Mouse (Mus musculus) CH12.LX (cell line): ENCODE data around the gene Ocrl. TPM values are rescaled to one million over a fixed set of nuclear protein-coding genes. Genes with fewer than 3 reads are reported as not detected.

ENCODE experiments used
- DNase-seq: peaks from one replicate; pipeline ENCODE4 v3.0.0-alpha.2; 2013; ENCODE audit errors: extremely low read depth
- H3K27ac ChIP-seq: 2 replicates; pipeline ENCODE4 v1.5.1; 2012; ENCODE audit warnings: low read depth, mild to moderate bottlenecking, control low read depth, moderate library complexity; ENCODE audit not compliant: insufficient read depth
- H3K27me3 ChIP-seq: replicated peaks from 2 replicates; pipeline ENCODE3; 2012; ENCODE audit warnings: inconsistent platforms
- H3K36me3 ChIP-seq, 2 experiments: replicated peaks in 1 of 2; 2 replicates each; pipeline versions ENCODE3 to v1.6.1; 2012; ENCODE audit warnings: inconsistent platforms in 1 of 2, low read length in 1 of 2, mild to moderate bottlenecking in 1 of 2, mixed read lengths in 1 of 2, moderate library complexity in 1 of 2; ENCODE audit not compliant: control insufficient read depth in 1 of 2, insufficient read depth in 1 of 2
- H3K4me1 ChIP-seq, 2 experiments: 2 replicates each; pipeline ENCODE4 v1.6.1; 2012; ENCODE audit warnings: inconsistent platforms in 1 of 2, moderate library complexity in 1 of 2; ENCODE audit not compliant: insufficient read depth in 2 of 2, control insufficient read depth in 1 of 2
- H3K4me2 ChIP-seq: 2 replicates; pipeline ENCODE4 v1.6.1; 2012; ENCODE audit warnings: low read depth, mild to moderate bottlenecking, control low read depth; ENCODE audit not compliant: poor library complexity, insufficient read depth, severe bottlenecking
- H3K4me3 ChIP-seq, 3 experiments: fragments of 150-350 bp in 1 of 3; sonication (generic) in 1 of 3; replicated peaks in 1 of 3; 2 replicates each; pipeline versions ENCODE3 to v1.5.1; 2011 to 2012; ENCODE audit warnings: low read depth in 2 of 3, low read length in 2 of 3, mild to moderate bottlenecking in 2 of 3, moderate library complexity in 2 of 3, control low read depth in 1 of 3, improper control_type of control experiment in 1 of 3, inconsistent platforms in 1 of 3, mixed read lengths in 1 of 3; ENCODE audit not compliant: poor library complexity in 1 of 3
- H3K79me2 ChIP-seq: replicated peaks from 2 replicates; pipeline ENCODE4 v1.6.1; 2012; ENCODE audit warnings: mild to moderate bottlenecking, moderate library complexity; ENCODE audit not compliant: control insufficient read depth, poor library complexity, insufficient read depth, severe bottlenecking; ENCODE audit errors: extremely low read depth
- H3K9ac ChIP-seq: 2 replicates; pipeline ENCODE4 v1.6.1; 2012; ENCODE audit warnings: low read depth, mild to moderate bottlenecking, control low read depth, moderate library complexity; ENCODE audit not compliant: insufficient read depth
- H3K9me3 ChIP-seq: replicated peaks from 2 replicates; pipeline ENCODE3; 2012; ENCODE audit warnings: low read length, inconsistent platforms, mixed read lengths
- BHLHE40 ChIP-seq: IDR thresholded peaks from 2 replicates; pipeline ENCODE4 v1.6.1; 2011; ENCODE audit warnings: mild to moderate bottlenecking, low read depth, low read length, improper control_type of control experiment
- CHD1 ChIP-seq: IDR thresholded peaks from 2 replicates; pipeline ENCODE4 v1.6.1; 2012; ENCODE audit warnings: low read depth, low read length, improper control_type of control experiment, inconsistent platforms
- CHD2 ChIP-seq: IDR thresholded peaks from 2 replicates; pipeline ENCODE4 v1.6.1; 2011; ENCODE audit warnings: low read length, improper control_type of control experiment
- ELF1 ChIP-seq: IDR thresholded peaks from 2 replicates; pipeline ENCODE4 v1.6.1; 2014; ENCODE audit warnings: low read depth, mild to moderate bottlenecking, inconsistent platforms, low read length, improper control_type of control experiment
- GABPA ChIP-seq: IDR thresholded peaks from 2 replicates; pipeline ENCODE4 v1.6.1; 2012; ENCODE audit warnings: low read depth, low read length, improper control_type of control experiment, inconsistent platforms; ENCODE audit not compliant: insufficient replicate concordance
- JUND ChIP-seq: conservative IDR thresholded peaks from 2 replicates; pipeline ENCODE4 v1.6.1; 2011; ENCODE audit warnings: low read depth, low read length, improper control_type of control experiment
- MAFK ChIP-seq: IDR thresholded peaks from 2 replicates; pipeline ENCODE4 v1.6.1; 2011; ENCODE audit warnings: low read length, improper control_type of control experiment; ENCODE audit not compliant: insufficient replicate concordance
- MYC ChIP-seq: IDR thresholded peaks from 2 replicates; pipeline ENCODE4 v1.6.1; 2011; ENCODE audit warnings: low read depth, mild to moderate bottlenecking, improper control_type of control experiment, low read length
- NELFE ChIP-seq: IDR thresholded peaks from 2 replicates; pipeline ENCODE4 v1.6.1; 2011; ENCODE audit warnings: low read depth, low read length, improper control_type of control experiment
- POLR2A ChIP-seq: IDR thresholded peaks from 2 replicates; pipeline ENCODE4 v1.6.1; 2011; ENCODE audit warnings: low read depth, mild to moderate bottlenecking, improper control_type of control experiment, low read length
- RAD21 ChIP-seq: IDR thresholded peaks from 2 replicates; pipeline ENCODE4 v1.6.1; 2011; ENCODE audit warnings: low read depth, mild to moderate bottlenecking, low read length, improper control_type of control experiment, moderate library complexity
- RCOR1 ChIP-seq: conservative IDR thresholded peaks from 2 replicates; pipeline ENCODE4 v1.6.1; 2012; ENCODE audit warnings: low read depth, mild to moderate bottlenecking, inconsistent platforms, low read length, improper control_type of control experiment
- SMC3 ChIP-seq: IDR thresholded peaks from 2 replicates; pipeline ENCODE4 v1.6.1; 2011; ENCODE audit warnings: low read depth, low read length, improper control_type of control experiment
- TCF12 ChIP-seq: IDR thresholded peaks from 2 replicates; pipeline ENCODE4 v1.6.1; 2014; ENCODE audit warnings: low read depth, mild to moderate bottlenecking, inconsistent platforms, low read length, improper control_type of control experiment
- ZC3H11A ChIP-seq: IDR thresholded peaks from 2 replicates; pipeline ENCODE4 v1.6.1; 2012; ENCODE audit warnings: low read depth, mild to moderate bottlenecking, inconsistent platforms, low read length, improper control_type of control experiment
- ZKSCAN1 ChIP-seq: IDR thresholded peaks from 2 replicates; pipeline ENCODE4 v1.6.1; 2012; ENCODE audit warnings: low read depth, inconsistent platforms, low read length, improper control_type of control experiment, borderline replicate concordance
- ZNF384 ChIP-seq: IDR thresholded peaks from 2 replicates; pipeline ENCODE4 v1.6.1; 2012; ENCODE audit warnings: low read depth, low read length, improper control_type of control experiment, inconsistent platforms
- dilution Hi-C: fragments of 300-500 bp; cut with MboI; formaldehyde crosslinking; loops from 2 replicates; pipeline ENCODE4 v1.14.3; 2020; ENCODE audit warnings: low sequenced_read_pairs; ENCODE audit not compliant: extremely low pct_unique_long_range_greater_than_20kb, extremely low pct_ligation_motif_present
- in situ Hi-C: fragments of 300-500 bp; cut with MboI; formaldehyde crosslinking; loops from 3 replicates; pipeline ENCODE4 v1.14.3; 2019; ENCODE audit warnings: low sequenced_read_pairs, low pct_ligation_motif_present, low pct_unique_long_range_greater_than_20kb, mixed read lengths
- polyA plus RNA-seq: library from polyadenylated mRNA; unstranded; fragments of >175 nt; gene quantifications from 2 replicates; pipeline ENCODE4 v1.2.1, GENCODE M21; 2012; ENCODE audit warnings: low read depth; ENCODE audit not compliant: insufficient read length
- total RNA-seq, 2 experiments: library from RNA; depleted of rRNA; stranded (reverse); fragments of 300-350 nt in 1 of 2; fragments of >200 nt in 1 of 2; gene quantifications; 2 replicates each; pipeline ENCODE4 v1.2.3; 2012 to 2014

Gene Ocrl
- total and polyA plus RNA-seq, 3 experiments: 2.6 to 7.1 (median 3.8) TPM

GRCm38 (mm10) chrX:47930449-47930848 is 18.3 kb downstream of the Ocrl start:
- Histone ChIP-seq H3K9ac (no peak overlapping the region), H3K4me2 (no peak overlapping the region)
- dilution Hi-C loops: no loop called here
- TF ChIP-seq CHD2 (no peak), SMC3 (no peak), MAFK (0 out of 2 replicates have a peak, but pooled peaks have one; percentile 33), NELFE (no peak)
- TF ChIP-seq, all 38 proteins: peak for 1
- Histone ChIP-seq H3K27me3 (no peaks in the 10 kb centered on the region), H3K79me2 (no peaks in the 10 kb centered on the region), H3K36me3 (peaks cover 2 to 25% of the 10 kb centered on the region in 2 experiments), H3K27ac (no peak overlapping the region), H3K4me1 (peaks cover 0 to 9% of the 10 kb centered on the region in 2 experiments; a peak in 2 of 4 replicates), H3K9me3 (no peaks in the 10 kb centered on the region), H3K4me3 (no peak overlapping the region)
- DNase-seq: no peak
- in situ Hi-C loops: no loop called here

- in situ Hi-C loops (no loop called here), dilution Hi-C loops (no loop called here)
- H3K27me3 ChIP-seq: no peaks in the 10 kb centered on the region
These were observed 22.2 kb downstream of the Ocrl start for GRCm38 (mm10) chrX:47934352-47934751.

GRCm38 (mm10) chrX:47936885-47937284 is 24.7 kb downstream of the Ocrl start:
- H3K4me3 ChIP-seq: no peak overlapping the region
- no peak overlapping the region for H3K27ac ChIP-seq
- H3K9ac ChIP-seq: no peak overlapping the region
- H3K79me2 ChIP-seq: no peaks in the 10 kb centered on the region
- TF ChIP-seq POLR2A (no peak), TCF12 (no peak), CHD2 (no peak)
- TF ChIP-seq, all 38 proteins: peak for 0
- H3K27me3 ChIP-seq: no peaks in the 10 kb centered on the region
- peaks cover 0 to 20% of the 10 kb centered on the region in 2 experiments for H3K36me3 ChIP-seq
- no peaks in the 10 kb centered on the region for H3K9me3 ChIP-seq
- H3K4me2 ChIP-seq: no peak overlapping the region
- in situ Hi-C loops: no loop called here
- no peak for DNase-seq
- dilution Hi-C loops: no loop called here
- no peaks in the 10 kb centered on the region for H3K4me1 ChIP-seq

More at GRCm38 (mm10) chrX:47934352-47934751, 22.2 kb downstream of the Ocrl start:
- Histone ChIP-seq H3K27ac (no peak overlapping the region), H3K9ac (no peak overlapping the region), H3K4me2 (no peak overlapping the region), H3K4me1 (no peaks in the 10 kb centered on the region), H3K4me3 (no peak overlapping the region), H3K79me2 (no peaks in the 10 kb centered on the region), H3K9me3 (no peaks in the 10 kb centered on the region), H3K36me3 (peaks cover 0 to 27% of the 10 kb centered on the region in 2 experiments)
- no peak for DNase-seq
- TF ChIP-seq RAD21 (no peak), ZKSCAN1 (no peak), ELF1 (no peak), CHD1 (no peak), BHLHE40 (no peak), ZNF384 (no peak), GABPA (no peak), NELFE (no peak), RCOR1 (no peak), POLR2A (no peak), JUND (no peak), ZC3H11A (no peak), MAFK (no peak), MYC (no peak)
